Mouse (Mus musculus): ENCODE results near the gene Pck2.

DNA sequence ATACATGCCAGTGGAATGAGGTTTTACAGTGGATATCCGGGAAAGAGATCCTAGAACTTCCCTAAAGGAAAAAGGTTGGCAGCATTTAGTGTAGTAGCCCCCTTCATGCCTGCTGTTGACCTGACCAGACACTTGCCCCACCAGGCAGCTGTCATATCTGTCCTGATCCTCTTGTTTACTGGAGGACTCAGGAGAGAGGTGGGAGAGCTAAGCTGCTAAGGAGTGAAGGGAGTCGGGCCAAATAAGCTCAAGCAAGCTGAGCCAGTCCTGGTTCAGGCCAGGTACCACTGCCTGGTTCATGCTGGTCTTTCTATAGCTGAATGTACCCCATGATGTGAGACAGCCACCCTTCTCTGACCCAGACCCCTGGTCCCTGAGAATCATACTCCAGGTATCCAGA is 13.4 kb upstream of the Pck2 start:
- TF ChIP-seq POLR2A (IDR thresholded peaks at IDR 0.05; ENCODE audit: borderline replicate concordance, control insufficient read depth, low read depth, low read length): no peak
- no peak for TF ChIP-seq CTCF (IDR thresholded peaks at IDR 0.05; ENCODE audit: control insufficient read depth, insufficient read depth, low read length)
